Mouse (Mus musculus): ENCODE data around the gene Plch2.

GRCm38 (mm10) chr4:155076677-155077076 is 20.1 kb upstream of the Plch2 start:
- TF ChIP-seq CTCF (IDR thresholded peaks at IDR 0.05; ENCODE audit: low read depth): no peak; the same call in 1 of the 2 replicates
- TF ChIP-seq EP300 (optimal IDR thresholded peaks at IDR 0.05): no peak

All from stomach, postnatal 0 days (tissue).